Mouse (Mus musculus): Measurements from ENCODE around the gene Icam4.

DNA sequence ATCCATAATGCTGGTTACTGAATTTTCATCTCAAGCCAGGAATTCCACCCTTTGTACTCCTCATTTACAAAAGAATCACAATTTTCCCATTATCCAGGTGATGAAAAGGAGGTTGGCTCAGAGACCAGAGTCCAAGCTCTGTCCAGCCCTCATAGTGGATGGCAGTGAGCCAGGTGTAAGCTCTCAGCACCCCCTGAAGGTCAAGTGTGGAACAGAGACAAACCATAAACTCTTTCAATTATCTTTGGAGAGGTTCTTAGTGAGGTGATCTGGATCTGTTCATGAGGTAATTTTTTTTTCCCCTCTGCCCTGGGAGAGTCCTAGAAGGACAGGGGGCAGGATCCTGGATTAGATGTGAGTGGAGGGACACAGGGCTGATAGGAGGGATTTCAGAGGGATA is 28.4 kb upstream of the Icam4 start:
- TF ChIP-seq CTCF (IDR thresholded peaks at IDR 0.05; ENCODE audit: insufficient read depth, low read depth, low read length) = no peak
- no peak for TF ChIP-seq POLR2A (IDR thresholded peaks at IDR 0.05; ENCODE audit: insufficient read depth, low read depth, low read length)
